Mouse (Mus musculus): ENCODE measurements around the gene Fam135a. TPM values are rescaled to one million over a fixed set of nuclear protein-coding genes. Genes with fewer than 3 reads are reported as not detected.
"Not testable (repeated sequence)": the region's sequence is repeated elsewhere in the genome, so short reads cannot be mapped to it uniquely, and the experiment has no call there.

Gene Fam135a
- polyA plus RNA-seq, 1 experiment from 2014 or later = 28.9 TPM

- Histone ChIP-seq H3K27me3 (ENCODE audit: control insufficient read depth, insufficient read depth, low read length) (no peaks in the 10 kb centered on the region), H3K4me1 (ENCODE audit: control insufficient read depth in 2 of 2, insufficient read depth in 2 of 2, low read length in 2 of 2) (no peaks in the 10 kb centered on the region), H3K27ac (replicated peaks in 1 of 2; ENCODE audit: control insufficient read depth in 1 of 2, insufficient read depth in 1 of 2, low read depth in 2 of 2, low read length in 2 of 2) (no peak overlapping the region), H3K4me3 (ENCODE audit: control insufficient read depth in 1 of 2, insufficient read depth in 1 of 2, low read depth in 1 of 2, low read length in 2 of 2) (no peak overlapping the region), H3K4me2 (ENCODE audit: low read length) (no peak overlapping the region), H3K9me3 (ENCODE audit: control insufficient read depth, low read length) (no peaks in the 10 kb centered on the region), H3K36me3 (ENCODE audit: control insufficient read depth, insufficient read depth, low read length) (peaks cover 63% of the 10 kb centered on the region), H3K9ac (ENCODE audit: low read length) (no peak overlapping the region)
- WGBS = 91% methylated on average over 3 of the region's 3 CpGs
- ATAC-seq (ENCODE audit: insufficient number of reproducible peaks, insufficient read depth, low FRiP score, low read depth) = peak; percentile 50; the same call in 1 of the 2 replicates
These were observed 102.6 kb downstream of the Fam135a start for GRCm38 (mm10) chr1:23997493-23997892.

- 93% methylated on average over 4 of the region's 4 CpGs for WGBS
These were observed 104.7 kb downstream of the Fam135a start for GRCm38 (mm10) chr1:23995420-23995819.

GRCm38 (mm10) chr1:23983118-23983517 is 117.0 kb downstream of the Fam135a start:
- 86% methylated on average over 3 of the region's 3 CpGs for WGBS
- H3K27ac ChIP-seq (replicated peaks in 1 of 2; ENCODE audit: control insufficient read depth in 1 of 2, insufficient read depth in 1 of 2, low read depth in 2 of 2, low read length in 2 of 2) = no peak overlapping the region
- no peak for ATAC-seq (ENCODE audit: insufficient number of reproducible peaks, insufficient read depth, low FRiP score, low read depth)

More at GRCm38 (mm10) chr1:23995420-23995819, 104.7 kb downstream of the Fam135a start:
- no peak; the same call in 1 of the 2 replicates for ATAC-seq (ENCODE audit: insufficient number of reproducible peaks, insufficient read depth, low FRiP score, low read depth)
- Histone ChIP-seq H3K27me3 (ENCODE audit: control insufficient read depth, insufficient read depth, low read length) (no peaks in the 10 kb centered on the region), H3K9ac (ENCODE audit: low read length) (no peak overlapping the region), H3K9me3 (ENCODE audit: control insufficient read depth, low read length) (no peaks in the 10 kb centered on the region), H3K4me1 (ENCODE audit: control insufficient read depth in 2 of 2, insufficient read depth in 2 of 2, low read length in 2 of 2) (no peaks in the 10 kb centered on the region), H3K36me3 (ENCODE audit: control insufficient read depth, insufficient read depth, low read length) (peaks cover 43% of the 10 kb centered on the region), H3K4me2 (ENCODE audit: low read length) (no peak overlapping the region), H3K27ac (replicated peaks in 1 of 2; ENCODE audit: control insufficient read depth in 1 of 2, insufficient read depth in 1 of 2, low read depth in 2 of 2, low read length in 2 of 2) (no peak overlapping the region), H3K4me3 (ENCODE audit: control insufficient read depth in 1 of 2, insufficient read depth in 1 of 2, low read depth in 1 of 2, low read length in 2 of 2) (no peak overlapping the region)

GRCm38 (mm10) chr1:23978281-23978680 is 121.9 kb downstream of the Fam135a start:
- Histone ChIP-seq H3K27me3 (ENCODE audit: control insufficient read depth, insufficient read depth, low read length) (no peaks in the 10 kb centered on the region), H3K27ac (replicated peaks in 1 of 2; ENCODE audit: control insufficient read depth in 1 of 2, insufficient read depth in 1 of 2, low read depth in 2 of 2, low read length in 2 of 2) (no peak overlapping the region), H3K4me2 (ENCODE audit: low read length) (no peak overlapping the region), H3K4me3 (ENCODE audit: control insufficient read depth in 1 of 2, insufficient read depth in 1 of 2, low read depth in 1 of 2, low read length in 2 of 2) (no peak overlapping the region), H3K4me1 (ENCODE audit: control insufficient read depth in 2 of 2, insufficient read depth in 2 of 2, low read length in 2 of 2) (no peaks in the 10 kb centered on the region), H3K9me3 (ENCODE audit: control insufficient read depth, low read length) (no peaks in the 10 kb centered on the region), H3K9ac (ENCODE audit: low read length) (no peak overlapping the region), H3K36me3 (ENCODE audit: control insufficient read depth, insufficient read depth, low read length) (no peaks in the 10 kb centered on the region)
- 77% methylated on average over 6 of the region's 6 CpGs for WGBS
- no peak for ATAC-seq (ENCODE audit: insufficient number of reproducible peaks, insufficient read depth, low FRiP score, low read depth)

More at GRCm38 (mm10) chr1:23983118-23983517, 117.0 kb downstream of the Fam135a start:
- no peaks in the 10 kb centered on the region for H3K9me3 ChIP-seq (ENCODE audit: control insufficient read depth, low read length)
- no peak overlapping the region for H3K9ac ChIP-seq (ENCODE audit: low read length)
- no peak overlapping the region for H3K4me2 ChIP-seq (ENCODE audit: low read length)
- H3K27me3 ChIP-seq (ENCODE audit: control insufficient read depth, insufficient read depth, low read length) = no peaks in the 10 kb centered on the region
- no peaks in the 10 kb centered on the region for H3K36me3 ChIP-seq (ENCODE audit: control insufficient read depth, insufficient read depth, low read length)
- H3K4me1 ChIP-seq (ENCODE audit: control insufficient read depth in 2 of 2, insufficient read depth in 2 of 2, low read length in 2 of 2) = no peaks in the 10 kb centered on the region
- H3K4me3 ChIP-seq (ENCODE audit: control insufficient read depth in 1 of 2, insufficient read depth in 1 of 2, low read depth in 1 of 2, low read length in 2 of 2) = no peak overlapping the region

DNA sequence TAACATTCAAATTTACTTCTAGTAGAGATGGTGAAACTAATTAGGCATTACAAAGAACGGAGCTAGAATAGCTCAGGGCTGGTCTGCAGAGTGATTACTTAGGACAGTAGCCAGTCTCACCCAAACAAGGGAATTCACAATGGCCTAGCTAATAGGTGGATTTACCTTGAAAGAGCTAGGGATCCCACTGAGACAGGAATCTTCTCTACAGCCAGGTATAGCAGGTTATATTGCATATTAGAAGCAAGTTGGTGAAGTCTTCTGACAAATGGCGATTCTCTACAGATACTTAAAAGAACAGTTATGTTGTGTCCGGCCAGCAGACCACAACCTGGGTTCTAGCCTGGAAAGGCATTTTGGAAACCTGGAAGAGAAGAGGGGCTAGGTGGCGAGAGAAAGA is 129.0 kb downstream of the Fam135a start:
- not testable (repeated sequence) for H3K9ac ChIP-seq (ENCODE audit: low read length); H3K27me3 ChIP-seq (ENCODE audit: control insufficient read depth, insufficient read depth, low read length); ATAC-seq (ENCODE audit: insufficient number of reproducible peaks, insufficient read depth, low FRiP score, low read depth); H3K4me1 ChIP-seq (ENCODE audit: control insufficient read depth in 2 of 2, insufficient read depth in 2 of 2, low read length in 2 of 2); H3K36me3 ChIP-seq (ENCODE audit: control insufficient read depth, insufficient read depth, low read length); H3K4me3 ChIP-seq (ENCODE audit: control insufficient read depth in 1 of 2, insufficient read depth in 1 of 2, low read depth in 1 of 2, low read length in 2 of 2); H3K27ac ChIP-seq (replicated peaks in 1 of 2; ENCODE audit: control insufficient read depth in 1 of 2, insufficient read depth in 1 of 2, low read depth in 2 of 2, low read length in 2 of 2); H3K9me3 ChIP-seq (ENCODE audit: control insufficient read depth, low read length); H3K4me2 ChIP-seq (ENCODE audit: low read length)
- 81% methylated on average over 3 of the region's 4 CpGs for WGBS

- Histone ChIP-seq H3K4me2 (ENCODE audit: low read length) (no peak overlapping the region), H3K4me3 (ENCODE audit: control insufficient read depth in 1 of 2, insufficient read depth in 1 of 2, low read depth in 1 of 2, low read length in 2 of 2) (no peak overlapping the region), H3K9me3 (ENCODE audit: control insufficient read depth, low read length) (0 out of 2 replicates have a peak, but pooled peaks cover 4% of the 10 kb centered on the region), H3K9ac (ENCODE audit: low read length) (no peak overlapping the region), H3K27ac (replicated peaks in 1 of 2; ENCODE audit: control insufficient read depth in 1 of 2, insufficient read depth in 1 of 2, low read depth in 2 of 2, low read length in 2 of 2) (no peak overlapping the region), H3K27me3 (ENCODE audit: control insufficient read depth, insufficient read depth, low read length) (no peaks in the 10 kb centered on the region), H3K36me3 (ENCODE audit: control insufficient read depth, insufficient read depth, low read length) (no peaks in the 10 kb centered on the region), H3K4me1 (ENCODE audit: control insufficient read depth in 2 of 2, insufficient read depth in 2 of 2, low read length in 2 of 2) (peaks cover 0 to 3% of the 10 kb centered on the region in 2 experiments; a peak in 1 of 4 replicates)
- WGBS = 91% methylated on average over 8 of the region's 9 CpGs
- no peak for ATAC-seq (ENCODE audit: insufficient number of reproducible peaks, insufficient read depth, low FRiP score, low read depth)
These were observed 132.0 kb downstream of the Fam135a start for GRCm38 (mm10) chr1:23968027-23968725.

- Histone ChIP-seq H3K9me3 (ENCODE audit: control insufficient read depth, low read length) (0 out of 2 replicates have a peak, but pooled peaks cover 4% of the 10 kb centered on the region), H3K4me3 (ENCODE audit: control insufficient read depth in 1 of 2, insufficient read depth in 1 of 2, low read depth in 1 of 2, low read length in 2 of 2) (no peak overlapping the region), H3K4me1 (ENCODE audit: control insufficient read depth in 2 of 2, insufficient read depth in 2 of 2, low read length in 2 of 2) (peaks cover 0 to 3% of the 10 kb centered on the region in 2 experiments; a peak in 1 of 4 replicates), H3K4me2 (ENCODE audit: low read length) (no peak overlapping the region), H3K9ac (ENCODE audit: low read length) (no peak overlapping the region), H3K27me3 (ENCODE audit: control insufficient read depth, insufficient read depth, low read length) (no peaks in the 10 kb centered on the region), H3K36me3 (ENCODE audit: control insufficient read depth, insufficient read depth, low read length) (no peaks in the 10 kb centered on the region), H3K27ac (replicated peaks in 1 of 2; ENCODE audit: control insufficient read depth in 1 of 2, insufficient read depth in 1 of 2, low read depth in 2 of 2, low read length in 2 of 2) (no peak overlapping the region)
- ATAC-seq (ENCODE audit: insufficient number of reproducible peaks, insufficient read depth, low FRiP score, low read depth) = no peak
- WGBS = 21% methylated on average over 1 of the region's 1 CpGs
These were observed 133.9 kb downstream of the Fam135a start for GRCm38 (mm10) chr1:23966226-23966625.

Data from heart, embryonic 14.5 days (tissue).